Mouse (Mus musculus) forebrain, embryonic 11.5 days (tissue): ENCODE results near the gene Clcn6. TPM values are rescaled to one million over a fixed set of nuclear protein-coding genes. Genes with fewer than 3 reads are reported as not detected.
A peak's percentile ranks its signal among the peaks of the same experiment; 100 is the strongest.

Experiments
- ATAC-seq: fragments of 200-750 bp; cut with Nextera tagmentation; replicated peaks from 2 replicates; pipeline ENCODE4 v1.8.0; 2017; ENCODE audit warnings: moderate TSS enrichment; ENCODE audit not compliant: low FRiP score
- DNase-seq: peaks from one replicate; pipeline ENCODE4 v3.0.0-alpha.2; 2017; ENCODE audit warnings: low spot score
- H3K27ac ChIP-seq: fragments of 300-500 bp; sonication (generic); 2 replicates; pipeline ENCODE4 v1.5.1; 2014; ENCODE audit warnings: low read depth, low read length
- H3K27me3 ChIP-seq: fragments of 300-500 bp; sonication (generic); 2 replicates; pipeline ENCODE4 v1.6.1; 2014; ENCODE audit warnings: mild to moderate bottlenecking, low read length, mixed read lengths; ENCODE audit not compliant: control insufficient read depth, insufficient read depth
- H3K36me3 ChIP-seq: fragments of 300-500 bp; sonication (generic); 2 replicates; pipeline ENCODE4 v1.6.1; 2014; ENCODE audit warnings: mild to moderate bottlenecking, low read length, moderate library complexity, mixed read lengths; ENCODE audit not compliant: control insufficient read depth, insufficient read depth
- H3K4me1 ChIP-seq: fragments of 300-500 bp; sonication (generic); replicated peaks from 2 replicates; pipeline ENCODE4 v1.6.1; 2014; ENCODE audit warnings: low read length, mixed read lengths; ENCODE audit not compliant: control insufficient read depth, insufficient read depth
- H3K4me2 ChIP-seq: fragments of 300-500 bp; sonication (generic); 2 replicates; pipeline ENCODE4 v1.6.1; 2014; ENCODE audit warnings: low read depth, mild to moderate bottlenecking, low read length, moderate library complexity, mixed read lengths; ENCODE audit not compliant: severe bottlenecking
- H3K4me3 ChIP-seq: fragments of 300-500 bp; sonication (generic); 2 replicates; pipeline ENCODE4 v1.5.1; 2014; ENCODE audit warnings: low read depth, low read length
- H3K9ac ChIP-seq: fragments of 300-500 bp; sonication (generic); 2 replicates; pipeline ENCODE4 v1.6.1; 2014; ENCODE audit warnings: low read length
- H3K9me3 ChIP-seq: fragments of 300-500 bp; sonication (generic); 2 replicates; pipeline ENCODE4 v1.6.1; 2016; ENCODE audit warnings: low read length, mixed read lengths; ENCODE audit not compliant: control insufficient read depth
- WGBS: fragments of 180-500 bp; shearing (Covaris S2); extraction: QIAGEN DNeasy Blood & Tissue Kit; methylation state at CpG from one replicate; pipeline ENCODE4 v1.1.7; 2014; 5-methylcytosine and 5-hydroxymethylcytosine counted together
- polyA plus RNA-seq: library from polyadenylated mRNA; unstranded; fragments of >200 nt; fragmentation: Nextera tagmentation; extraction: Ambion mirVana; gene quantifications from 2 replicates; pipeline ENCODE4 v1.2.1, GENCODE M21; 2014

Clcn6 gene
- polyA plus RNA-seq, 1 experiment from 2014 or later: 14.6 TPM

GRCm38 (mm10) chr4:148058218-148058819, 19.7 kb upstream of the Clcn6 start:
- DNase-seq (no peak), ATAC-seq (no peak)
- Histone ChIP-seq H3K4me2 (no peak overlapping the region), H3K4me3 (no peak overlapping the region), H3K36me3 (peaks cover 6% of the 10 kb centered on the region; the same call in 1 of the 2 replicates), H3K4me1 (no peaks in the 10 kb centered on the region), H3K27ac (no peak overlapping the region), H3K27me3 (no peaks in the 10 kb centered on the region), H3K9ac (no peak overlapping the region), H3K9me3 (no peaks in the 10 kb centered on the region)
- WGBS: 93% methylated on average over 9 of the region's 9 CpGs

- H3K4me3 ChIP-seq: no peak overlapping the region
- no peak for ATAC-seq
- no peak overlapping the region for H3K4me2 ChIP-seq
- 67% methylated on average over 5 of the region's 5 CpGs for WGBS
- no peak for DNase-seq
- H3K9ac ChIP-seq: no peak overlapping the region
- no peaks in the 10 kb centered on the region for H3K27me3 ChIP-seq
- H3K36me3 ChIP-seq: peaks cover 6% of the 10 kb centered on the region; the same call in 1 of the 2 replicates
- H3K4me1 ChIP-seq: no peaks in the 10 kb centered on the region
- no peaks in the 10 kb centered on the region for H3K9me3 ChIP-seq
- no peak overlapping the region for H3K27ac ChIP-seq
These were observed 19.1 kb upstream of the Clcn6 start for GRCm38 (mm10) chr4:148057661-148058209.

GRCm38 (mm10) chr4:148056801-148057200, 18.2 kb upstream of the Clcn6 start:
- H3K36me3 ChIP-seq: peaks cover 6% of the 10 kb centered on the region; the same call in 1 of the 2 replicates
- H3K4me2 ChIP-seq: no peak overlapping the region
- no peak for DNase-seq
- WGBS: 81% methylated on average over 4 of the region's 4 CpGs
- H3K9ac ChIP-seq: no peak overlapping the region
- no peaks in the 10 kb centered on the region for H3K9me3 ChIP-seq
- ATAC-seq: no peak
- no peak overlapping the region for H3K4me3 ChIP-seq
- no peak overlapping the region for H3K27ac ChIP-seq
- no peaks in the 10 kb centered on the region for H3K4me1 ChIP-seq
- H3K27me3 ChIP-seq: no peaks in the 10 kb centered on the region

- Histone ChIP-seq H3K9ac (no peak overlapping the region), H3K4me1 (no peaks in the 10 kb centered on the region), H3K27me3 (no peaks in the 10 kb centered on the region), H3K36me3 (peaks cover 6% of the 10 kb centered on the region; the same call in 1 of the 2 replicates), H3K27ac (no peak overlapping the region), H3K9me3 (no peaks in the 10 kb centered on the region), H3K4me3 (no peak overlapping the region), H3K4me2 (no peak overlapping the region)
- no peak for ATAC-seq
- DNase-seq: no peak
- WGBS: 92% methylated on average over 7 of the region's 7 CpGs
These were observed 17.6 kb upstream of the Clcn6 start for GRCm38 (mm10) chr4:148056246-148056645.

GRCm38 (mm10) chr4:148054961-148055695, 16.5 kb upstream of the Clcn6 start:
- WGBS: 89% methylated on average over 21 of the region's 21 CpGs
- no peak overlapping the region for H3K4me3 ChIP-seq
- ATAC-seq (no peak), DNase-seq (peak; percentile 52)
- peaks cover 6% of the 10 kb centered on the region; the same call in 1 of the 2 replicates for H3K36me3 ChIP-seq
- no peaks in the 10 kb centered on the region for H3K27me3 ChIP-seq
- no peak overlapping the region for H3K9ac ChIP-seq
- no peak overlapping the region for H3K27ac ChIP-seq
- H3K4me1 ChIP-seq: no peaks in the 10 kb centered on the region
- no peak overlapping the region for H3K4me2 ChIP-seq
- no peaks in the 10 kb centered on the region for H3K9me3 ChIP-seq

GRCm38 (mm10) chr4:148053417-148053920, 14.8 kb upstream of the Clcn6 start:
- Histone ChIP-seq H3K27ac (no peak overlapping the region), H3K4me1 (no peaks in the 10 kb centered on the region), H3K27me3 (no peaks in the 10 kb centered on the region), H3K4me3 (no peak overlapping the region), H3K9me3 (no peaks in the 10 kb centered on the region), H3K4me2 (no peak overlapping the region), H3K36me3 (peaks cover 6% of the 10 kb centered on the region; the same call in 1 of the 2 replicates), H3K9ac (no peak overlapping the region)
- DNase-seq (no peak), ATAC-seq (no peak)
- WGBS: 94% methylated on average over 12 of the region's 12 CpGs

- DNase-seq: no peak
- Histone ChIP-seq H3K9me3 (no peaks in the 10 kb centered on the region), H3K4me3 (no peak overlapping the region), H3K36me3 (peaks cover 6% of the 10 kb centered on the region; the same call in 1 of the 2 replicates), H3K4me1 (no peaks in the 10 kb centered on the region), H3K27me3 (no peaks in the 10 kb centered on the region), H3K4me2 (no peak overlapping the region), H3K9ac (no peak overlapping the region), H3K27ac (no peak overlapping the region)
- 74% methylated on average over 2 of the region's 2 CpGs for WGBS
- no peak; the same call in 1 of the 2 replicates for ATAC-seq
These were observed 14.4 kb upstream of the Clcn6 start for GRCm38 (mm10) chr4:148052976-148053375.

GRCm38 (mm10) chr4:148051886-148052285, 13.3 kb upstream of the Clcn6 start:
- no peaks in the 10 kb centered on the region for H3K27me3 ChIP-seq
- 89% methylated on average over 11 of the region's 11 CpGs for WGBS
- H3K36me3 ChIP-seq: peaks cover 6% of the 10 kb centered on the region; the same call in 1 of the 2 replicates
- no peaks in the 10 kb centered on the region for H3K9me3 ChIP-seq
- no peak overlapping the region for H3K9ac ChIP-seq
- H3K27ac ChIP-seq: no peak overlapping the region
- H3K4me1 ChIP-seq: no peaks in the 10 kb centered on the region
- H3K4me2 ChIP-seq: no peak overlapping the region
- DNase-seq (no peak), ATAC-seq (no peak)
- H3K4me3 ChIP-seq: no peak overlapping the region
